Mouse (Mus musculus): ENCODE results near the gene Mfsd6. TPM values are rescaled to one million over a fixed set of nuclear protein-coding genes. Genes with fewer than 3 reads are reported as not detected.

Gene Mfsd6
- polyA plus RNA-seq, 1 experiment from 2014 or later: 2.7 TPM

Other genes with a start within 250 kb of the Mfsd6 start
- 23.6 and 25.1 TPM in 2 replicates for gene Nab1, start 226.8 kb downstream of the Mfsd6 start, polyA plus RNA-seq (2015; fragmentation: Nextera tagmentation; extraction: Ambion mirVana)
- 4.4 and 5.2 TPM in 2 replicates for gene Nemp2, start 96.8 kb downstream of the Mfsd6 start, polyA plus RNA-seq (2015; fragmentation: Nextera tagmentation; extraction: Ambion mirVana)
- 15.4 and 20.7 TPM in 2 replicates for gene Inpp1, start 90.2 kb upstream of the Mfsd6 start, polyA plus RNA-seq (2015; fragmentation: Nextera tagmentation; extraction: Ambion mirVana)
- 26.9 and 31.3 TPM in 2 replicates for gene Hibch, start 117.5 kb upstream of the Mfsd6 start, polyA plus RNA-seq (2015; fragmentation: Nextera tagmentation; extraction: Ambion mirVana)